Mouse (Mus musculus): ENCODE results near the gene Myh3.

The Myh3 gene

GRCm38 (mm10) chr11:67078000-67078399 lies at the start of gene Myh3:
Gene Myh3, plus strand, starts transcription at chr11:67078300.
- no peak for DNase-seq

GRCm38 (mm10) chr11:67030904-67031602 lies 47.0 kb upstream of the Myh3 start:
- no peak for DNase-seq

- no peak for DNase-seq
Measured at GRCm38 (mm10) chr11:67031603-67031915, 46.5 kb upstream of the Myh3 start.

GRCm38 (mm10) chr11:67034775-67035485 lies 43.2 kb upstream of the Myh3 start:
- DNase-seq = no peak

- no peak for DNase-seq
Measured at GRCm38 (mm10) chr11:67036229-67036628, 41.9 kb upstream of the Myh3 start.

- DNase-seq = no peak
Measured at GRCm38 (mm10) chr11:67036892-67037291, 41.2 kb upstream of the Myh3 start.

GRCm38 (mm10) chr11:67039799-67040198 lies 38.3 kb upstream of the Myh3 start:
- DNase-seq = no peak

GRCm38 (mm10) chr11:67040483-67040882 lies 37.6 kb upstream of the Myh3 start:
- no peak for DNase-seq

- DNase-seq = no peak
Measured at GRCm38 (mm10) chr11:67043007-67043406, 35.1 kb upstream of the Myh3 start.

GRCm38 (mm10) chr11:67044959-67045358 lies 33.1 kb upstream of the Myh3 start:
- no peak for DNase-seq

- no peak for DNase-seq
Measured at GRCm38 (mm10) chr11:67047199-67047598, 30.9 kb upstream of the Myh3 start.

- no peak for DNase-seq
Measured at GRCm38 (mm10) chr11:67048496-67048895, 29.6 kb upstream of the Myh3 start.

GRCm38 (mm10) chr11:67049256-67049655 lies 28.8 kb upstream of the Myh3 start:
- no peak for DNase-seq

- DNase-seq = no peak
Measured at GRCm38 (mm10) chr11:67051676-67052320, 26.3 kb upstream of the Myh3 start.

- peak; percentile 88 to 92 for DNase-seq
Measured at GRCm38 (mm10) chr11:67052321-67052952, 25.7 kb upstream of the Myh3 start, which contains the start of the genes Adprm and Sco1. Gene Adprm, minus strand, starts transcription at chr11:67052594. Gene Sco1, plus strand, starts transcription at chr11:67052670.

- no peak for DNase-seq
Measured at GRCm38 (mm10) chr11:67054754-67055365, 23.2 kb upstream of the Myh3 start.

- no peak for DNase-seq
Measured at GRCm38 (mm10) chr11:67061311-67061710, 16.8 kb upstream of the Myh3 start.

- no peak for DNase-seq
Measured at GRCm38 (mm10) chr11:67062726-67063125, 15.4 kb upstream of the Myh3 start.

- no peak for DNase-seq
Measured at GRCm38 (mm10) chr11:67067741-67068140, 10.4 kb upstream of the Myh3 start.

GRCm38 (mm10) chr11:67072615-67073130 lies 5.4 kb upstream of the Myh3 start:
- DNase-seq = no peak

- DNase-seq = no peak
Measured at GRCm38 (mm10) chr11:67075036-67075435, 3.1 kb upstream of the Myh3 start.

- no peak for DNase-seq
Measured at GRCm38 (mm10) chr11:67076781-67077180, 1.3 kb upstream of the Myh3 start.

- no peak for DNase-seq
Measured at GRCm38 (mm10) chr11:67077435-67077834, 665 bp upstream of the Myh3 start.
